Mouse (Mus musculus) MEL-GATA-1-ER (cell line): Measurements from ENCODE around the gene Bms1.

Experiments
- DNase-seq: peaks from one replicate; pipeline ENCODE4 v3.0.0-alpha.2; 2012; ENCODE audit warnings: low read depth; ENCODE audit errors: extremely low read depth

Bms1 gene

DNA sequence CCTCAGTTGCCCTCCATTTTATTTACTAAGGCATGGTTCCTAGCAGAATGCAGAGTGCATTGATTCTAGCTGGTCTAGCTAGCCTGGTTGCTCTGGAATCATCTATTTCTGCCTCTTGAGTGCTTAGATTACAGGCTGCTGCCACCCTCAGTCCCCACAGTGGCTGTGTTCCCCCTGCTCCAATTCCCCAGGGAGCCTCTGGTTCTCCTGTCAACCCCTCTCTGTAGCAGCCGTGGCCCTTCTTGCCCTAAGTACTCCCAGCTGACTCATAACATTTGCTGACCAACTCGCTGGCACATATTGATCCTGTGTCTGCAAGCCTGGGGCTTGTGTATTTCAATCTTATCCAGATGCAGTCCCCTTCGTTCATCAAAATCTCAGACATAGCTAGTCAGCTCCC, 53.1 kb downstream of the Bms1 start:
- DNase-seq, result no peak

DNA sequence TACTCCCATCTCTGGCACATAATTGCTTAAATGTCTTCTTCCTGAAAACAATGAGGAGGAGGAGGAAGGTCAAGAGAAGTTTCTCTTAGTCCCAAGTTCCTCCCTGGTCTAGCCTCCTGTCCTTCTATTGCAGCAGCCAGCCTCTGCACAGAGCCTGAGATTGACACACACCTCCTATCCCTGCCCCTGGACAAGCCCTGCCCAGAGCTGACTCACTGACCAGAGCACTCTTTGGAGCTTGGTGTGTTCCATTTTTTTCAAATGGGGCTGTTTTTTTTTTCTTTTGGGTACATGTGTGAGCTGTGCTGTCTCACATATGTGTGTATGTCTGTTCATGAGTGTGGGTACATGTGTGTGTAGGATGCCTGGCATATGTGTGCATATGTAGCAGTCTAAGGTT, 53.5 kb downstream of the Bms1 start:
- no peak for DNase-seq

GRCm38 (mm10) chr6:118350342-118350741, 68.9 kb downstream of the Bms1 start:
- no peak for DNase-seq

- no peak for DNase-seq
Measured at GRCm38 (mm10) chr6:118348186-118348585, 71.1 kb downstream of the Bms1 start.

DNA sequence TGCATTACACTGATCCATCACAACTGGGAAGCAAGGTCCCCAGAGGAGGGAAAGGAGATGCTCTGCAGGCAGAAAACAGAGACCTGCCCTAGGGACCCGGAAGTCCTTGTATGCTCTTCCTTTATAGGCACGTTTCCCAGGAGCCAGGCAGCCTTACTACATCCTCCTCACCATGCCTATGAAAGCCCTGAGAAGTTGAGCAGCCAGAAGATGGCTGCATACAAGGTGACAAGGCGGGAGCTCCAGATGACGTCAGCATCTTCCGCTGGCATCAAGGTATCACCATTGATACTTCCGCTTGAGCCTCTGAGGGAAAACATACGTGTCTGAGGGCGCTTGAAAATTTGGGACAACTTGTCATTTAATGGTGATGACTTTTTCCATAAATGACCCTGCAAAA, 72.0 kb downstream of the Bms1 start:
- DNase-seq, result no peak

DNA sequence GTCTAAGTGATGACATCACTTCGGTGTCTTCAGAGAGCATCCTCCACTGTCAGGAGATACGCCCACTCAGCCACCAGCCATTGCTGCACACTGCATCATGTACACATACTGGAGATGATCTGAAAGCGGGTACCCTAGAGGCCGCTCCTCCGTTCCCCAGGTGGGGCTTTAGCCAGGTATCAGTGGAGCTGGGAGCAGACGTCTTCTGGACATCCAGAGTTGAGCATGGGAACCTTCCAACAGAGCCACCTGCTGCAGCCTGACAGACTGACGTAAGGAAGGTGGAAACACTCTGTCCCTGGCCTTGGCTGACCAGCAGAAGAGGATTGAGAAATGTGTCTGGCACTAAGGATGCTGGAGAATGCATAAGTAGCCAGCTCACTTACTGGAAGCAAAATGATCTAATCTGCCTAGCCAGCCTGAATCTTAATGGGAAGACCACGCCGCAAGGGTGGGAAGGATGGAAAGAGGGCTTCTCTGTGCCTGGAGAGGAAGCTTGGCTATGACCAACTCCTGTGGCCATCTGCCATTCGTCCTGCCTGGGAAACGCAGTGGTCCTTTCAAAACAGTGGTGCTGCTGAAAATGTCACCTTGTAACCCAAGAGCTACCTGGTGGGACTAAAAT, 77.3 kb downstream of the Bms1 start:
- DNase-seq, result no peak

- no peak for DNase-seq
Measured at GRCm38 (mm10) chr6:118337660-118338059, 81.6 kb downstream of the Bms1 start.

GRCm38 (mm10) chr6:118336541-118337480, 82.5 kb downstream of the Bms1 start:
- no peak for DNase-seq

DNA sequence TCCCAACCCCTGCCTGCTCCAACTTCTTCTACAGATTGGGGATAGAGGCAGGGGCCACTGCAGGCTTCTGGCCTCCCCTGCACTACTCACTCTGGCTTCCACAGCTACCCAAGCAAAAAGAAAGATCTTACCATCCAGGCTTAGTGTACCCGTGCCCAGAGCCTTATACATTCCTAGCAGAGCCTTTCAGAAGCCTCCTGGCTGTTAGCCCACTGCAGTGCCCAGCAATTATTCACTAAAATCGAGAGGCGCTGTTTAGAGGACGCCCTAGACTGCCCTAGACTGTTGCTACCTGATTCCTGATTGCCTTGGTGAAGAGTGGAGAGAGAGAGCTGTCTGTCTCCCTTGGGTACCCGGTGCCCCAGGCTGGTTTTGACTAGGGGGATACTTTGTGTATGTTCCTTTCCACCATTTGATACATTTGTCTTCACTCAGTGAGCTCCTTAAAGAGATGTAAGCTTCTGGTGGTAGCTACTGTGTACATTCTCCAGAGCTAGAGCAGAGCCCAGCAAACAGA, 83.3 kb downstream of the Bms1 start:
- no peak for DNase-seq

DNA sequence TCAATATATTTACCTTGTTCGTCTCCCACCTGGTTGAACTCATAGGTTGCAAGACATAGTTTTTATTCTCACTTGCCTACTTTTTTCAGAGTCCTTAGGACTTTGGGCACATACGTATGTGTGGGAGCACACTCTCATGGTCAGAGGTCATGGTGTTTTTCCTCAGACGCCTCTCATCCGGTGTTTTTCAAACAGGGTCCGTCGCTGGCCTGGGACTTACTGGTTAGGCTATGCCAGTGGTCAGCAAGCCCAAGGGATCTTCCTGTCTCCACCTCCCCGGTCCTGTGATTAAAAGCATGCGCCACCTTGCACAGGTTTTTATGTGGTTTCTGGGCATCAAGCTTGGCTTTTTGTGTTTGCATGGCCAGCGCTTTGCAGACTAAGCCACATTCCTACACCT, 85.4 kb downstream of the Bms1 start:
- DNase-seq, result no peak
